Mouse (Mus musculus) cerebellum, adult 8-10 months (tissue): Measurements from ENCODE around the gene Rag2.
A peak's percentile ranks its signal among the peaks of the same experiment; 100 is the strongest.

Experiments used
- DNase-seq: peaks from one replicate; pipeline ENCODE4 v3.0.0; 2022

The Rag2 gene

DNA sequence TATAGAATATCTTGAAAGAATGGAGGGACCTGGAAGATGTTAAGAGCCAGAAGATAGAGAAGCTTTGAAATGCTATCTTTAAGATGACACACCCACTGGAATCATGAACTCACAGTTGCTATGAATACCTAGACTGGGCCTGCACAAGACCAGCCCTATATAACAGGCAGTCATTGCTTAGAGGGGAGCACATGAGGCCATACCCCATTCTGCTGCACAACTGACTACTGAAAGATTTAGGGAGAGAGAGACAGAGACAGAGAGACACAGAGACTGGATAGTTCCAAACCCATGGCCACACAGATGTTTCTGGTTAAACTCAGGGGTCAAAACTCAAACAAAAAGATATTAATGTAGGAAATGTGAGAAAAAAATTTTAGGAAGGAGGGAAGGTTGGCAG, 2.7 kb downstream of the Rag2 start:
- DNase-seq = no peak

GRCm38 (mm10) chr2:101628297-101629236, 4.0 kb downstream of the Rag2 start:
- peak; percentile 88 for DNase-seq

DNA sequence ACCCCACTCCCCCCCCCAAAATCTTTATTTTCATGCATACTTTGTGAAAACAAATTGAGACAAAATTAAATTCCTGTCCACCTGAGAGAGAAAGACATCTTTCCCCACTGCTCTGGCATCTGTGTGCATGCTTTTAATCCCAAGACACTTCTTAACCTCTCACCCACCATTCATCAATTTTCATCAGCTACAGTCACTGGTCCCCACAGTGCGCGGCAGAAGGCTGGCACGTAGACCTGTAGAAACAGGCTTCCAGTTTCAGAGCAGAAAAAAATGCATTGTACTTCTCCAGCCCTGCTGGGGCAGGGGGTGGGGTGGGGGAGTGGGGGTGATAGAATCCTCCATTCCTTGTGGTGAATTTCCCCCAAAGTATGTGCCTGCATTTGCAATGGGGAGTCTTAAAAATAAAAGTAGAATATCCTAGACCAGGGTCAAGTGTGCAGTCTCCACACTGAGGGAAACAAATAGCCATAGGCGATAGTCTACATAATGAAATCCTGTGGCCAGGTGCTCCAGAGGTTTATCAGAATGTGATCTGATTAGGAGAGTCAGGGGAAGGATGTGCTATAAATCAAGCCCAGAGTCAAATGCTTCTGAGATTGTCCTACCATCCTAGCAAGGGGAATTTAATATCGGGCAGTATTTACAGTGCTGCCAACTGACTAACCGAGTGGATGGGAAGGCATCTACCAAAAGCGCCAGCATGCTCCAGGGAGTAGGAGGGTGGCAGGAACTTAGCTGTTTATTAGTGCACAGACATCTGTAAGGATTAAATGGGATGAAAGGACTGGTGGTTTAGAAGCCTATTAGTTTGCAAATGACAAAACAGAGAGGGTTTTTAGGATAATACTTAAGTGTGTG, 14.7 kb downstream of the Rag2 start:
- DNase-seq = no peak

GRCm38 (mm10) chr2:101639840-101640350, 15.4 kb downstream of the Rag2 start:
- DNase-seq = no peak

GRCm38 (mm10) chr2:101645841-101646240, 21.3 kb downstream of the Rag2 start:
- no peak for DNase-seq

DNA sequence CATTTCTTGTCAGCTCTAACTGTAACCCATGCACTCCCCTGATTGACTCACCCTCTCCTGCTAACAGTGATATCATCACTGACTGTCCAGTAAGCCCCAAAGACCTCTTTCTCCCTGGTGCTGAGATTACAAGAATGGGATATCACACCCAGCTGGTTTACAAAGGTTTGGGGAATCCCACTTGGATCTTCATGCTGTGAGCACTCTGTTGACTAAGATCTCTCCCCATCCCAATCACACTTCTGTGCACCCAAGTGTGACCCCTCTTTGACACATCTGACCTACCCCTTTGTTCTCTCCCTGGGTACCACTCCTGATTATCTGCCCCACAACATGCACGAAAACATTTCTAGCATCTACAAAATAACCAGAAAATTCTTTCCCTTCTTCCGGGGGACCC, 23.8 kb downstream of the Rag2 start:
- peak; percentile 21 for DNase-seq

DNA sequence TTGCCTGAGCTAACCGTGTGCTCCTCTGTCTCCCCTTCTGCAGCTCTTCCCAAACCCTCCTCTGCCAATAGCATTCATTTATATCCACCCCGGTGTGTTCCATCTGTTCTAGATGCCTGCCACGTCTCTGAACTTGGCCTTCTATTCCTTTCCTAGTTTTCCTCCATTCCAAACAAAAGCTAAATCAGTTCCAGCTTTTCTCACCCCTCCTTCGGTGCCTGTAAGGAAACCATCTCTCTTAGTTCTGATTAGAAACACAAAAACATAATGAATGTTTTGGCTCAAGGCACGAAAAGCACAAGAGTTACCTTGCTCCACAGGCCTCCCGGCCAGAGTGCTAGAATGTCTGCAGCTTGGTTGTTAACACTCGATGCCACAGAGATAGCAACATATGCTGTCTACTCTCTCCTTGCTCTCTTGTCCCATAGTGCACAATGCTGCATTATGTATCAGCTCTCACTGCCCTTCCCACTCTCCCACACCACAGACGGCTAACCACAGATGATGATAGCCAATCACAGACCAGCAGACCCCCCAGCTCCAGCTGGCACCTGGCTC, 24.7 kb downstream of the Rag2 start, which contains the start of the genes Rag1 and B230118H07Rik:
Gene Rag1 (minus strand): TSS at position 388 of the 558 bp plus-strand sequence.
Gene B230118H07Rik (minus strand): TSS at position 419 of the 558 bp plus-strand sequence.
- DNase-seq = peak; percentile 76

DNA sequence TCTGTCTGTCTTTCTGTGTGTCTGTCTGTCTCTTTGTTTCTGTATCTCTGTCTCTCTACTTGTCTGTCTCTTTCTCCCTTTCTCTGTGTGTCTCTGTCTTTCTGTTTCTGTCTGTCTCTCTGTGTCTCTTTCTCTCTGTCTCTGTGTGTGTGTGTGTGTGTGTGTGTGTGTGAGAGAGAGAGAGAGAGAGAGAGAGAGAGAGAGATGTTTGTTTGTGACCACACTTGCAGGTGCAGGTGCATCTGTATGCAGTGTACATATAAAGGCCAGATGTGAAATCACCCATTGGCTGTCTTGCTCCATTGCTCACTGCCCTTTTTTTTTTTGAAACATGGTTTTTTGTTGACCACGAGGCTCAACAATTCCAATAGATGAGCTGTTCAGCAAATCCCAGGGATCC, 25.9 kb downstream of the Rag2 start:
- DNase-seq = no peak

DNA sequence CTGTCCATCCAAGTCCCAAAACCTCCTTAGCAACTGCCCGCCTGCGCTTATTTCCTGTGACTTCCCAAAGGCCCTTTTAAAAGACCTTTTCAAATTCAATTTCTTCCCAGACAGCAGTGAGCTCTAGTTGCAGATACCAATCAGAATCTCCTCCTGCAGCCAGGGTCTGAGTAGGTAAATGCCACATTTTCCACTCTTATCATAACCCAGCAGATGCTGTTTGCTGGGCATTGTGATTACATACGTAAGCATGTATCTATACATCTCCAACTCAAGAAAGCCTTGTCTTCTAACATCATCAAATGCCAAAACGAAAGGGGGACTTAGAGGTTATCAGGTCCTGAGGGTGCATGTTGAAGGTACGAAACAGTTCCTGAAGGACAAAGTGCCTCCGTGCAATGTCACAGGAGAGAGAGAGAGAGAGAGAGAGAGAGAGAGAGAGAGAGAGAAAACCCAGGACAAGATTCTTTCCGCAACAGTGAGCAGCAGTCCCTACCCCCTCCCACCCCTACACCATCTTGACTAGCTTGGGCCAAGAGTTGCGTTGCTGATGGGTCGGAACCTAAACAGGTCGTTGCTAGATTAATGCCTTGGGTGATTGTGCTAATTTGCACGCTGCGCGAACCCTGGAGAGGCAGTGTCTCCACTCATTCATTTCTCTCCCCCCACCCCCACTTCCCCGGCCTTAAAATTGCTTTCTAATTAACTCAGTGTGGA, 27.8 kb downstream of the Rag2 start:
- peak; percentile 16 for DNase-seq

- DNase-seq = peak; percentile 84
Observed at GRCm38 (mm10) chr2:101652921-101653597, 28.5 kb downstream of the Rag2 start.

DNA sequence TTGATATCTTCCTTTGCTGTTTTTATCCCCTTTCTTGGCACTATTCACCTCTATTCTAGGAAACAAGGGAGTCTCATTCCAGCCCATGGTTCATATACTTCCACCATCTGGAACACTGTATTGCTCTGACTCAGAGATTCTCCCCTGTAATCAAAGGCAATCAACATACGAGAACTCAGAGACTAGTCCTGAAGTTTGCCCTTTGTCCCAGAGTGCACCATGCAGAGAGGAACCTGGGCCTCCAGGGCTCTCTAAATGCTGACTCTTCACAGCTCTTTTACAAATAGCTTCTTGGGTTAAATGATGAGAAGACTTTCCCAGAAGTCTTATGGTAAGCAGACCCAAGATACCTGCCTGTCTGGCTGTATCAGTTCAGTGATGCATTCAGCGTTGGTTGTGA, 36.0 kb downstream of the Rag2 start:
- DNase-seq = no peak

- DNase-seq = peak; percentile 72
Observed at GRCm38 (mm10) chr2:101665058-101665702, 40.7 kb downstream of the Rag2 start.

- DNase-seq = no peak
Observed at GRCm38 (mm10) chr2:101665703-101666092, 41.2 kb downstream of the Rag2 start.

- no peak for DNase-seq
Observed at GRCm38 (mm10) chr2:101668751-101669150, 44.2 kb downstream of the Rag2 start.

DNA sequence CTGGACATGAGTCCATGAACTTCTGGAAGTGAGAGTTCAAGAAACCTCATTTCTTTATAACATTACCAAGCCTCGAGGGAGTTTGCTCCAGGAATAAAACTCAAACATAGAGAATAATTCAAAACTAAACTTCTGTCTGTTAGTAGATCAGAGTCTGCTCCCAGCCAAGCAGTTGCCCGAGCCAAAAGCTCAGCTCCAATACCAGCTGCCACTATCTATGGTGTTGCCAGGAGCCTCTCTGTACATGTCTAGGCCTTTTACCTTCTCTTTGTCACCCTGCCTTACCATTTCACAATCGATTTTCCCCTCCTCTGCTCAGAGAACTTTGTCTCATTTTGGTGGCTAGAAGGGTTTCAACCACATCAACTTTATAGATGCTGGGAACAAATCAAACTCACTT, 49.0 kb downstream of the Rag2 start:
- DNase-seq = no peak

DNA sequence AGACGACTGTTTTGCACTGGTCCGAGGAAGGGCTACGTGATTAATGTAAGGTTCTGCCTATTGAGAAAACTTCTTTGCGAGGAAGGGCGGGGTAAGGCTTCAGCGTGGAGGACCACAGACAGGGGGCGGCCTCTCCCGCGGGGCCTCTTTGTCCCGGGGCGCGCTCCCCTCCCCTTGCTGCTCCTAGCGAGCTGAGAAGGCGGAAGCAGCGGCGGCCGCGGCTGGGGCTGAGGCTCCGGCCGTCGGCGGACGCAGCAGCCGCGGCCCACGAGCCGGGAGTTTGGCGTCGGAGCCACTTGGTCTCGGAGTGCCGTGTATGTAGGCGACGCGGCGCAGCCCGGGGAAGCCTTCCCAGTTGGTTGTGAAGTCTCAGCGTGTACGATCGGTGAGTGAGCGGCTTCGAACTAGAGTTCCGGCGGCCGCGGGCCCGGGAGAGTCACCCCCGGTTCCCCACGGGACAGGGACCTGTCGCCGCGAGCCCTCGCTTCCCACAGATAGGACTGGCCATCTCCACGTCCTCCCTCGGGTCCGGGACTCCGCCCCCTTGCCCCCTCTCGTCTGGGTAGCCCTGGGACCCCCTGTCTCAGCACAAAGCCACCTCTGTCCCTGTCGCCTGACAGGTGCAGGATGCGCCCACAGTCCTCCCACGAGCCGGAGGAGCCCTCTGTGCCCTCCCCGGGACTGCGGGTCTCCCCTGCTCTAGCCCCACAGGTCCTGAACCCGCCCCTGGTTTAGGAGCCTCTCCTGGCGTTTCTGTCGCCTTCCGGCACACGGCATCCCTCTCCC, 53.9 kb downstream of the Rag2 start, which contains the start of gene Traf6:
Gene Traf6 (plus strand): TSS at position 194 of the 786 bp plus-strand sequence.
- DNase-seq = peak; percentile 66

DNA sequence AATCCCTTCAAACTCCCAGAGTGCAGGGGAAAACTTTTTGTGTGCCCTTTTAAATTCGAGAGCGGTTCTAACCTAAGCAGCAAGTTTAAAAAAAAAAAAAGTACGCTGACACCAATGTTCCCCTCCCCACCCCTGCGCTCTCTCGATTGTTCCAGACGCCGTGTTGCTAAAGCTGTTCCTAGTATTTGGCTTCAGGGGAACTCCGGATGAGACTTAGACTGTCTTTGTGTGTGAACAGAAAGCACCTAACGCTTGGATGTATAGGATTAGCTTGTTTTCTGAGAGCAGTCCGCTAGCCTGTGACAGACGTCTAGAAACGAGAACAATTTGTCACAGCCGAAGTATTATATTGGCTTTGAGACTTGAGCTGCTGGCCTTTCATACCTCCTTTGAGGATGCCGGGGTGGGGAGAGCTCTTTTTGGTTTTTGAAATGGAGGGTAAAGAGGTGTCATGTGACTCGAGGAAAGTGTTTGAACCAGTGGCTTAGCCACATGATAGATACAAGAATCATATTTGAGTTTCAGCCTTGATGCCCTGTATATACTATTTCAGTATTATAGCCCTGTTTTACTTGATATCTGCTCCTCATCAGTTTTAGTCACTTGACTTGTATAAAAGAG, 54.8 kb downstream of the Rag2 start:
- DNase-seq = no peak
